Mouse (Mus musculus): Measurements from ENCODE around the gene Btbd16.

DNA sequence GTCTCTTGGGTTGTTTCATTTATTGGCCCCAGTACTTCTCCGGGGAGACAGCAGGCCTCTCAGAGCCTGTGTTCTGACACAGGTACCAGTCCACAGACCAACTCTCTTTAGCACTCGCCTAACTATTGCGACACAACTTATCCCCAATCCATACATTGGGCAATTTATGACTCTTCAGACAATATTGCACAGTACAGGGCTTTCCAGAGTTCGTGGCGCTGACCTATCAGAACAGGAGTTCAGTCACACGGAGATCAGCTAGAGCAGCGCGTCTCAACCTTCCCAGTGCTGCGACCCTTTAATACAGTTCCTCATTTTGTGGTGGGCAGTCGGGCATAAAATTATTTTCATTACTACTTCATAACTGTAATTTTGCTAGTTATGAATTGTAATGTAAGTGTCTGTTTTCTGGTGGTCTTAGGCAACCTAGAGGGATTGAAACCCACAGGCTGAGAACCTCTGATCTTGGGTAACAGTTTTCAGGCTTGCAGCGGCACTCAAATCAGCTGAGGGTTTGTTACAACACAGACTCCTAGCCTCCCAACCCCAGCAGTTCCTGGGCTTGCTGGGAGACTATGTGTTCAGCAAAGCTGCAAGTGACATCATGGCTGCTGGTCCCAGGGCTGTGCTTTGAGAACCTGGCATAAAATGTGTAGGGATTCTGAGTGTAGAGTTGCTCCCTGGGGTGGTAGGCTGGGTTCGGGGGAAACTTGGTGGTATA is 65.7 kb downstream of the Btbd16 start:
- TF ChIP-seq CTCF (IDR thresholded peaks at IDR 0.05), result no peak
- TF ChIP-seq POLR2A (IDR thresholded peaks at IDR 0.05; ENCODE audit: insufficient read depth, low read depth, low read length), result no peak
- TF ChIP-seq EP300 (IDR thresholded peaks at IDR 0.05; ENCODE audit: insufficient read depth, low read depth, low read length), result no peak

Data from heart, adult 2 months (tissue).